Mouse (Mus musculus): ENCODE measurements around the gene Vmn1r163.
"Not testable (repeated sequence)": the region's sequence is repeated elsewhere in the genome, so short reads cannot be mapped to it uniquely, and the experiment has no call there.

Gene Vmn1r163

GRCm38 (mm10) chr7:23055240-23055639, at the start of gene Vmn1r163:
Gene Vmn1r163 (plus strand): TSS chr7:23055540.
- DNase-seq (ENCODE audit: low spot score in 2 of 2): not testable (repeated sequence)

GRCm38 (mm10) chr7:23019823-23020222, 35.5 kb upstream of the Vmn1r163 start, which contains the start of gene Gm4216:
Gene Gm4216 (minus strand): TSS chr7:23019923.
- DNase-seq (ENCODE audit: low spot score in 2 of 2): not testable (repeated sequence)

- DNase-seq (ENCODE audit: low spot score in 2 of 2): not testable (repeated sequence)
Observed at GRCm38 (mm10) chr7:23067356-23067755, 12.0 kb downstream of the Vmn1r163 start, which contains the start of gene Gm8720. Gene Gm8720 (minus strand): TSS chr7:23067456.
